Mouse (Mus musculus) adrenal gland, postnatal 4 days (tissue): ENCODE data around the gene Wdr82. TPM values are rescaled to one million over a fixed set of nuclear protein-coding genes. Genes with fewer than 3 reads are reported as not detected.
A peak's percentile ranks its signal among the peaks of the same experiment; 100 is the strongest.

Source experiments
- microRNA-seq: library from miRNA; unstranded; fragments of <30 nt; microRNA quantifications from one replicate; pipeline ENCODE4 v1.2.0, GENCODE M21; 2021
- total RNA-seq, 2 experiments: library from RNA; stranded (reverse); gene quantifications; 2 replicates each; pipeline ENCODE4 v1.2.3; 2021

Gene Wdr82
- total RNA-seq, 2 experiments from 2014 or later = 98.9 to 105 TPM

Small RNA genes within 50 kb of the gene (microRNA-seq; reads per million reads assigned to microRNA genes)
- gene Mir135a-1 (2.1 reads per million), gene Mirlet7g (98,398 reads per million, percentile 100 among the genes with 10 or more reads in this experiment)

Other genes with a start within 250 kb of the Wdr82 start
- gene Col6a5, start 210.3 kb upstream of the Wdr82 start, total RNA-seq = 1 to 10 TPM; 5.5 to 6.4 TPM
- gene Col6a4, start 74.1 kb upstream of the Wdr82 start, total RNA-seq = 1 to 10 TPM in 1 of 2 experiments, under 1 TPM in 1; 0.51 to 1.4 TPM
- 10 to 100 TPM in 1 of 2 experiments, 1 to 10 TPM in 1; 8.4 to 14.2 TPM for gene Glyctk, start 12.8 kb upstream of the Wdr82 start, total RNA-seq
- 10 to 100 TPM; 76.7 to 77.5 TPM for gene Ppm1m, start 28.8 kb downstream of the Wdr82 start, total RNA-seq
- 10 to 100 TPM; 62.5 to 63.9 TPM for gene Twf2, start 32.2 kb downstream of the Wdr82 start, total RNA-seq
- gene Tlr9, start 51.7 kb downstream of the Wdr82 start, total RNA-seq = 1 to 10 TPM; 1.4 to 1.6 TPM
- gene Alas1, start 77.7 kb downstream of the Wdr82 start, total RNA-seq = 100 to 1,000 TPM; 676 to 715 TPM
- 10 to 100 TPM; 11.3 to 11.6 TPM for gene Poc1a, start 110.1 kb downstream of the Wdr82 start, total RNA-seq
- 10 to 100 TPM; 25.0 to 25.8 TPM for gene Dusp7, start 197.7 kb downstream of the Wdr82 start, total RNA-seq